Mouse (Mus musculus): ENCODE data around the gene Ap2b1. TPM values are rescaled to one million over a fixed set of nuclear protein-coding genes. Genes with fewer than 3 reads are reported as not detected.

Gene Ap2b1
- total RNA-seq (2023), result 10 to 100 TPM; 82.6 to 96.0 TPM

DNA sequence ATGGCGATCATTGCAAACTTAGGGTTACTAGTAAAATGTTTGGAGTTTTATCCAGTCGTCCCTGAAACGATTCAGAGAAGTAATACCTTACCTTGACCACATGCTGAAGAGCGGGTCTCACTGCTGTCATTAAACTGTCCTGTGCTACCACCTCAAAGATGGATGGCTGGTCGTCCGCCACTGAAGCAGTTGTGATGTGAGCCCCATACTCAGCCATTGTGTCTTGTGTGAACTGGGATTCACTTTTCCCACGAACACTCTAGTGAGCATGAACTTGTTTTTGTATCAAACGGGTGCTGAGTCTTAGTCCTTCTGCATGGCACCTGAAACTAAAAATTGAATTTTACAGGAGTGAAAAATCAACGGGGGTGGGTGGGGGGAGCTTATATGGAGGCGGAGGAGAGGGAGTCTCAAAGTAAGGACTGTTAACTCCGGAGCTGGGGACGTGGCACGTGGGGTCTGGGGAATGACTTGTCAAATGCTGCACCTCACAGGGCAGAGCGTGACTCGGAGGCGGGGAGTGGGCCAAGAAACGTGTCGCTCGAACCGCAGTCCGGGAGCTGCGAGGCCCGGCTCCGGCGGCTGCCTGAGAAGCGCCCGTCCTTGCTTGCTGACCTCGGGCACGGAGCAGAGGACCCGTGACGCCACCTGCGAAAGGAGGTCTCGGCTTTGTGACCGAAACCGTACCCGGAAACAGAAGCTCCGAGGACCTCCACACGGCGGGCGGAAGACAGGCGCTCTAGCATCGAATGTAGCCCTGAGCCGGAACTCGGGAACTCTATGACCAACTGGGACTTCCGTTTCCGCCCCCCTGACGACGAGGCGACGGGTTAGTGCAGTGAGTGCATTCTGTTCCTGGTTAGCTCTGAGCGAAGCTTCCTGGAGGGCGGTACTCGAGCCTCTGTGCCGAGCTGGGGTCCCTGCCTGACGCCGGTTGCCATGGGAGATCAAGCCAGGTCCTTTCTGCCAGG, at the start of gene Ap2b1:
Gene Ap2b1 (plus strand): TSS at position 800 of the 971 bp plus-strand sequence.

DNA sequence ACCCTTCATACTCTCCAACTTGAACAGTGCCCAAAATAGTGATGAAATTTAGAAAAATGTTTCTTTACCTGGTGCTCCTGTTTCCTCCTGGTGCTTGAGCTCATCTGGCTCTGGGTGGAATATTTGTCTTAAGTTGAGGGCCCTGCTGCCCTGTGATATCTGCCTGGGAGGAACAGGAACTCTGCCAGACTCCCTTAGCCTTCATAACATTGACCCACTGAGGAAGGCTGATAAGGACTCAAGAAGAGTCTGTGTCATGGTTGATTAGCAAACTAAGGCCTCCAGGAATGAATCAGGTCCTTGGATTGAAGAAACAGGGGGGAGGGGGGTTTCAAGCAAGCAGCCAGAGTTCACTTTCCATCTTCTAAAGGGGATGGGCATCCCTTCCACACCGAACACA, 12.3 kb upstream of the Ap2b1 start, which contains the start of gene Slfn14:
Gene Slfn14 (minus strand): TSS at position 161 of the 400 bp plus-strand sequence.

DNA sequence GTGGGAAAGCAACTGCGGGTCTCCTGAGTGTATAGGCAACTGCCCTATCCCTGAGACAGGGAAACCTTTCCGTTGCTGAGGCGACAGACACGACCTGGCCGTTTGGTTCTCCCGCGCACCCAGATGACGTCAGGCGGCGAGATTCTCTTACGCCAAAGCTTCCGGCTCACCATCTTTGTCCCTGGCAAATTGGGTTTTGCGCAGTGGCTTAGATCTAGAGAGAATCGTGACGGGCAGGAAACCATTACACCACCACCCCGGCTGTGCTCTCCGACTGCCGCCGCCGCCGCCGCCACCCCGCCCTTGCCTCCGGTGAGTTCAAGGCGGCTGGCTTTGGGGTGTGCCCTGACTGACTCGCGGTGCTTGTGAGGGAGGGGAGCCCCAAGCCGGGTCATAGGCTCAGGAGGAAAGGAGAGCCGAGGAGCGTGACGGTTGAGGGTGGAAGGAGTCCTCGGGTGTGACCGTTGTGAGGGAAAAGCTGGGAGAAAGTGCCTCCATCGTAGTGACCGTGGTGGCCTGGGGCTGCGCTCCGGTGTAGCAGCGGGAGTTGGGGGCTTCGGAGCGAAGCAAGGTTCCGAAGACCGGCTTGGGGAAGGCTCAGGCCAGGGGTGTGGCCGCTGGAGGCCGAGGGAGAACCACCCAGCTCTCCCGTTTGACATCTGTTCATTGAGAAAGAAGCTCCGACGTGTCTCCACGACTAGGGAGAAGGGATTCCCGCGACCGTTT, 3.9 kb downstream of the Ap2b1 start, which contains the start of gene Pex12:
Gene Pex12 (minus strand): TSS at position 61 of the 726 bp plus-strand sequence.

GRCm38 (mm10) chr11:83409087-83409754, 110.4 kb downstream of the Ap2b1 start, which contains the start of gene Rasl10b:
Rasl10b (plus strand) TSS chr11:83409137.

GRCm38 (mm10) chr11:83429355-83429754, 130.5 kb downstream of the Ap2b1 start, which contains the start of gene Gas2l2:
Gas2l2 (minus strand) TSS chr11:83429455.

DNA sequence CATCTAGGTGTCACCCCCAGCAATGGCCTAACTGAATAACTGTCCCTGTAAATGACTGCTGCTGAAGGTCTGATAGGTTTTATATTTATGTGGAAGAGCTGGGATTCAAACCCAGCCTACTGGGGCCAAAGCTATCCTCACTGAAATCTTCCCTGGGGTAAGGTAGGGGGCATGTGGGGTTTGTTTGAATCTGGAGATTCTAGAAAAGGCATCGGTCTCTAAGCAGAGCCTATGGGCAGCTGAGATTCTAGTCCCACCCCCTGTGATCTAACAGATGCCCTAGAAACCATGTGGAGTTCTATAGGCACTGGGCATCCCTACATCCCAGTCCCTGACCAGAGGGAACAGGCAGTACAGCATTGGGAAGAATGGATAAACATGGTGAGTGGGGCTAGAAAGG, 138.6 kb downstream of the Ap2b1 start, which contains the start of gene 1700020L24Rik:
Gene 1700020L24Rik (plus strand): TSS at position 301 of the 400 bp plus-strand sequence.

Other genes with a start within 250 kb of the Ap2b1 start
- gene Slfn2, start 233.9 kb upstream of the Ap2b1 start, total RNA-seq (2023), result 100 to 1,000 TPM; 303 to 331 TPM
- gene Slfn1, start 182.2 kb upstream of the Ap2b1 start, total RNA-seq (2023), result 100 to 1,000 TPM in 1 of 2 experiments, 10 to 100 TPM in 1; 98.4 to 112 TPM
- gene Slfn4, start 123.8 kb upstream of the Ap2b1 start, total RNA-seq (2023), result 100 to 1,000 TPM; 326 to 418 TPM
- gene Slfn3, start 107.7 kb upstream of the Ap2b1 start, total RNA-seq (2023), result 10 to 100 TPM; 43.7 to 50.4 TPM
- gene Slfn14, start 12.3 kb upstream of the Ap2b1 start, total RNA-seq (2023), result under 1 TPM; 0.18 to 0.33 TPM
- 10 to 100 TPM in 1 of 2 experiments, 1 to 10 TPM in 1; 6.2 to 14.0 TPM for gene Pex12, start 3.6 kb downstream of the Ap2b1 start, total RNA-seq (2023)
- gene Rasl10b, start 110.1 kb downstream of the Ap2b1 start, total RNA-seq (2023), result under 1 TPM; 0.35 TPM
- gene Gas2l2, start 130.4 kb downstream of the Ap2b1 start, total RNA-seq (2023), result under 1 TPM; 0.13 to 0.20 TPM
- 10 to 100 TPM; 49.2 to 61.8 TPM for gene 1700020L24Rik, start 138.7 kb downstream of the Ap2b1 start, total RNA-seq (2023)
- gene Mmp28, start 164.0 kb downstream of the Ap2b1 start, total RNA-seq (2023), result 1 to 10 TPM; 2.5 TPM
- gene Taf15, start 174.1 kb downstream of the Ap2b1 start, total RNA-seq (2023), result 10 to 100 TPM; 74.2 to 85.4 TPM
- gene Heatr9, start 223.2 kb downstream of the Ap2b1 start, total RNA-seq (2023), result not detected
- 1 to 10 TPM in 1 of 2 experiments, under 1 TPM in 1; 0.99 to 2.0 TPM for gene Ccl5, start 231.5 kb downstream of the Ap2b1 start, total RNA-seq (2023)

All from neutrophil, adult 83 days (primary cell).